Mouse (Mus musculus) midbrain, embryonic 12.5 days (tissue): Measurements from ENCODE around the gene Scn7a. TPM values are rescaled to one million over a fixed set of nuclear protein-coding genes. Genes with fewer than 3 reads are reported as not detected.
A peak's percentile ranks its signal among the peaks of the same experiment; 100 is the strongest.

Experiments used
- ATAC-seq: fragments of 200-750 bp; cut with Nextera tagmentation; 2 replicates; pipeline ENCODE4 v1.8.0; 2017; ENCODE audit warnings: low read depth, moderate TSS enrichment, moderate library complexity; ENCODE audit not compliant: low FRiP score
- H3K27ac ChIP-seq: fragments of 300-500 bp; sonication (generic); replicated peaks from 2 replicates; pipeline ENCODE4 v1.5.1; 2016; ENCODE audit warnings: mild to moderate bottlenecking
- H3K27me3 ChIP-seq: fragments of 300-500 bp; sonication (generic); 2 replicates; pipeline ENCODE4 v1.6.1; 2016; ENCODE audit warnings: mild to moderate bottlenecking
- H3K36me3 ChIP-seq: fragments of 300-500 bp; sonication (generic); 2 replicates; pipeline ENCODE4 v1.6.1; 2016
- H3K4me1 ChIP-seq: fragments of 300-500 bp; sonication (generic); 2 replicates; pipeline ENCODE4 v1.6.1; 2016
- H3K4me2 ChIP-seq: fragments of 300-500 bp; sonication (generic); replicated peaks from 2 replicates; pipeline ENCODE4 v1.6.1; 2016; ENCODE audit warnings: mild to moderate bottlenecking, moderate library complexity
- H3K4me3 ChIP-seq: fragments of 300-500 bp; sonication (generic); 2 replicates; pipeline ENCODE4 v1.5.1; 2016; ENCODE audit warnings: mild to moderate bottlenecking
- H3K9ac ChIP-seq: fragments of 300-500 bp; sonication (generic); replicated peaks from 2 replicates; pipeline ENCODE4 v1.6.1; 2016; ENCODE audit warnings: mild to moderate bottlenecking, moderate library complexity
- H3K9me3 ChIP-seq: fragments of 300-500 bp; sonication (generic); 2 replicates; pipeline ENCODE4 v1.6.1; 2016; ENCODE audit warnings: mild to moderate bottlenecking
- WGBS: fragments of 180-500 bp; shearing (Covaris S2); methylation state at CpG from one replicate; pipeline ENCODE4 v1.1.7; 2016; 5-methylcytosine and 5-hydroxymethylcytosine counted together
- polyA plus RNA-seq: library from polyadenylated mRNA; unstranded; fragments of >200 nt; fragmentation: Nextera tagmentation; extraction: Ambion mirVana; gene quantifications from 2 replicates; pipeline ENCODE4 v1.2.1, GENCODE M21; 2016

Scn7a gene
- 0.37 and 0.39 TPM in 2 replicates for polyA plus RNA-seq

DNA sequence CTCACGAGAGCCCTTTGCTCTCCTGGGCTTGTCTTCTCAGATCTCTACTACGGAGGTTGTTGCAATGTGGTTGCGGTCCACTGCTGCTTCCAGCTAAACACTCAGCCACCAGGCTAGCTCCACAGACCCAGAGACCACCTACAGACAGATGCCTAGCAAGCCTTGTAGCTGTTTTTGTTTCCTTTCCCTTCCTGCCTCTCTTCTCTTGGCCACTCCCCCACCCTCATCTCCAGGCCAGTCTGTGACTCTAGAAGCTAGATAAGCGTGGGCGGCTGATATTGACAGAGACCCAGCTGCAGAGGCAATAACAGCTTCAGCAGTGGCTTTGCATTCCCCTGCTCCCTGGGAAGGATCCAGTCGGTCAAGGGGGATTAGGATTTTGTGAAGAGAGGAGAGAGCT lies at the start of gene Scn7a:
Gene Scn7a, minus strand, starts transcription at position 150 of the 400 bp plus-strand sequence.
- H3K9ac ChIP-seq = no peak within 1 kb of the TSS
- no peak within 1 kb of the TSS for H3K4me3 ChIP-seq
- peak; percentile 52; the same call in 1 of the 2 replicates for ATAC-seq
- no peaks in the 10 kb centered on the region for H3K9me3 ChIP-seq
- H3K27me3 ChIP-seq = no peaks in the 10 kb centered on the region
- no peak within 1 kb of the TSS for H3K27ac ChIP-seq
- no peaks in the 10 kb centered on the region for H3K36me3 ChIP-seq
- no peaks in the 10 kb centered on the region for H3K4me1 ChIP-seq
- H3K4me2 ChIP-seq = no peak within 1 kb of the TSS
- WGBS = 35% methylated on average over 6 of the region's 6 CpGs

DNA sequence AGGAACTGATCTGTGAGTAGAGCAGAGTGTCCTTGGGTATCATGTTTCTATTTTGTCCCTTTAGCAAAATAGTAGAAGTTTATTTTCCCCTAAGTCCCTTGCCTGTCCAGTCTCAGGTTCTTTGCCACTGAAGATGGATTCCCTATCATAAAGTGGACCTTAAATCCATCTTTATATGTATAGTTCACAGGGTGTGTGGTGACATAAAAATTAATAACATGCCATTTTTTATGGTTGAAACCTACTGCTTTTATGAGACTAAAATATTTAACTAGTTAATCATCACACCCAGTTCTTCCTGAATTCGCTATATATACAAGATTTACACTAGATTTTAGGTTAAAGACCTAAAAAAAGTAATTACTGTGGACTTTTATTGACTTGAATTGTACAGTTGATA lies 43.0 kb upstream of the Scn7a start:
- no peak overlapping the region for H3K27ac ChIP-seq
- H3K4me1 ChIP-seq = no peaks in the 10 kb centered on the region
- no peaks in the 10 kb centered on the region for H3K36me3 ChIP-seq

DNA sequence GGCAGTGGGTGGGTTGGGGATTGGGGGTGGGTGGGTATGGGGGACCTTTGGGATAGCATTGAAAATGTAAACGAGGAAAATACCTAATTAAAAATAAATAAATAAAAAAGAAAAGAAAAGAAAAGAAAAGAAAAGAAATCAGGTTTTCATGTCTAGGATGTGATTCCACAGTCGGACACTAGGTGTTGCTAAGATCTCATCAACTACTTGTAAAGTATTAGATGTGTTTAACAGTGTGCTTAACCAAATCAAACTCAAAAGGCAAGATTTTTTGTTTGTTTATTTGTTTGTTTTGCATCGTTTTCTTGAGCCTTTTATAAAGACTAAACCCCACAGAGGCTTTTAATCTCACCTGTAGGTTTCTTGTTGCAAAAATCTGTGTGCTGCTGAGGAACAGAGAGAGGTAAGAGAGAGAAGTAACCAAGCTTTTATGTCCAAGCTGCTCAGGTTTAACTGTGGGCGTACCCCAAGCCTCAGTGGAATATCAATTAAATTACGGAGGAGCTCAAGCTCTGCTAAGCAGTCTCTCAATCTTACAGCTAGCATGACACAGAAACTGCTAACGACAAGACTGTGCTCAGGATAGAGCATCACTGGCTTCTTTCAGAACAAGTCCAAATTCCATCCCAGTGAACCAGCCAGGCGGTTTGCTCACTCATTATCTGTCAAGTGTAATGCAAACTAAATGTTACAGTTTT lies 35.3 kb upstream of the Scn7a start:
- 41% methylated on average over 7 of the region's 7 CpGs for WGBS
- Histone ChIP-seq H3K4me2 (no peak overlapping the region), H3K9me3 (no peaks in the 10 kb centered on the region), H3K27me3 (no peaks in the 10 kb centered on the region), H3K36me3 (no peaks in the 10 kb centered on the region), H3K4me3 (no peak overlapping the region), H3K4me1 (no peaks in the 10 kb centered on the region), H3K27ac (no peak overlapping the region), H3K9ac (no peak overlapping the region)
- ATAC-seq = peak; percentile 49; the same call in 1 of the 2 replicates

More for the DNA sequence above, 43.0 kb upstream of the Scn7a start:
- Histone ChIP-seq H3K27me3 (no peaks in the 10 kb centered on the region), H3K4me3 (no peak overlapping the region), H3K9ac (no peak overlapping the region), H3K9me3 (no peaks in the 10 kb centered on the region), H3K4me2 (no peak overlapping the region)
- 88% methylated on average over 1 of the region's 1 CpGs for WGBS
- no peak for ATAC-seq

DNA sequence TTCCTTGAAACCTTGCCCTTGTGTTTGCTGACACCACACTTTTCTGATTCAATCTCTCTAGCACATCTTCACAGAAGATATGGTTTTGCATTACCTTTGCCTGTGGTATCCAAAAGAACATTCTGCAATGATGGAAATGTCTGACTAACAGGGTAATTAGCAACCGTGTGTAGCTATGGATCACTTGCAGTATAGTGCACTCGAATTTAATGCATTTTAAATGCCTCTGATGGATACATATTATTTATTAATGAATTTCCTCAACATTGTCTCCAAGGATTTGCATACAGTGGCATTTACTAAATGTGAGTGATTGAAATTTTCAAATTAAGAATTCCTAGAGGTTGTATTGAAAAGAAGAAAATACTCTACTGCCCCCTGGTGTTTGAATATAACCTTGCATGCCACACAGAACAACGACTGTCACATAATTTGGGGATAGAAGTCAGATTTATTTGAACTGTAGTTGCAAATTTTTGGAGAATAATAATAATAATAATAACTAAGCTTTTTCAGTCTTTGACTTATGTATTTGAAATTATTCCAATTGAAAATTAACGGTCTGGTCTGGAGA lies 15.0 kb upstream of the Scn7a start:
- Histone ChIP-seq H3K9me3 (no peaks in the 10 kb centered on the region), H3K27me3 (no peaks in the 10 kb centered on the region), H3K9ac (no peak overlapping the region), H3K27ac (no peak overlapping the region), H3K4me2 (no peak overlapping the region), H3K36me3 (no peaks in the 10 kb centered on the region), H3K4me1 (no peaks in the 10 kb centered on the region), H3K4me3 (no peak overlapping the region)
- ATAC-seq = peak; percentile 72
- 47% methylated on average over 4 of the region's 4 CpGs for WGBS

DNA sequence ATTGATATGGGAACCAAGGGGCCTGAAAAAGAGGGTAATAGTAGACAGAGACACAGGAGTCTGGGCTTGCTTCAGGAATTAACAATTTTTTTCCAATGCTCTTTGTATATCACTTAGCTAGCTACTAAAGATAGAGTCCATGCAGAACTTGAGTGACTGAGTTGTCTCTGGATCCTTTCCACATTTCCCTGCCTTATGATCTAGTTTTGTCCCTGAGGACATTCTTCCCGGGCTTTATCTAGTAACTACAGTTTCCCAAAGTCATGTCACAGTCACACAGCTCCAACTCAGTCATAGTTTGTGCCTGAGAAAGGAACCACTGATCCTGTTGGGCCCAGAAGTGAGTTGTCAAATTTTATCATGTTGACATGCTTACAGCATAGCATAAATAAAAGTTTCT lies 12.8 kb upstream of the Scn7a start:
- H3K4me3 ChIP-seq = no peak overlapping the region
- H3K9me3 ChIP-seq = no peaks in the 10 kb centered on the region
- no peaks in the 10 kb centered on the region for H3K27me3 ChIP-seq
- no peak overlapping the region for H3K9ac ChIP-seq
- no peak overlapping the region for H3K27ac ChIP-seq
- no peak overlapping the region for H3K4me2 ChIP-seq
- H3K4me1 ChIP-seq = no peaks in the 10 kb centered on the region
- no peak for ATAC-seq
- WGBS = 83% methylated on average over 1 of the region's 1 CpGs
- H3K36me3 ChIP-seq = no peaks in the 10 kb centered on the region

DNA sequence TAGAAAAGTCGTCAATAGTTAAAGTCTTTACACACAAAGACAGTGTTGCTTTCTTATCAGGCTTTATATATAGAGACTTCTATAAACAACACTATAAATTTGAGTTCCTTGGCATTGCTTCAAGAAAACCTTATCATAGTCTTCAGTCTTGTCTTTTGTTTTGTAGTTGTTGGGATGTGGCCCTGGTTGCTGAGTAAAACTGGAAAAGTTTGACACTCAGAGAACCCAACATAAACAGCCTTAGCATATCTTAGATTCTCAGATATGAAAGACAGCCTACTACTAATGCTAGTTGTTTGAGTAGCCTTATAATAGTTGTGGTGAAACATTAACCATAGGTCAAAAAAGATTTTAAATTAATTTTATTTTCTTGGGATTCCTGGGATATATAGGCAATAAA lies 6.9 kb upstream of the Scn7a start:
- Histone ChIP-seq H3K4me2 (no peak overlapping the region), H3K4me1 (no peaks in the 10 kb centered on the region), H3K4me3 (no peak overlapping the region), H3K27me3 (no peaks in the 10 kb centered on the region), H3K27ac (no peak overlapping the region), H3K36me3 (no peaks in the 10 kb centered on the region), H3K9me3 (no peaks in the 10 kb centered on the region), H3K9ac (no peak overlapping the region)
- ATAC-seq = no peak
- 87% methylated on average over 1 of the region's 1 CpGs for WGBS

DNA sequence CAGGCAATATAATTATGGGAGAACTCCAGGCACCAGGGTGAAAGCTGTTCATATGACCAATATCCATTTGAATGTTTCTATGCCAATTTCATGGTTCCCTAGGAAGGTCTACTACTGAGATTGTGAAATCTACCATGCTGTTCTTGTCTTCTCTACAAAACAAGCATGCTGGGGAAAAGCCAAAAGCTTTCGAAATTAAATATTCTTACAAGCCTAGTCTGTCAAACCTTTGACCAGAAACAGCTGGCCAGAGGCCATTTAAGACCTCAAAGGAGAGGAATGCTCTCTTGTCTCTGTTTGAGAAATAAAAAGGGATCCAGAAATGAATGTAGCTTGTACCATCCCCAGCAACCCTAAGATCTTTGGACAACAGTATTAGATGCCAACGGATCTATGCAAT lies 3.8 kb downstream of the Scn7a start:
- H3K9me3 ChIP-seq = no peaks in the 10 kb centered on the region
- no peaks in the 10 kb centered on the region for H3K4me1 ChIP-seq
- no peak overlapping the region for H3K4me2 ChIP-seq
- no peaks in the 10 kb centered on the region for H3K27me3 ChIP-seq
- 86% methylated on average over 2 of the region's 2 CpGs for WGBS
- no peak overlapping the region for H3K4me3 ChIP-seq
- H3K27ac ChIP-seq = no peak overlapping the region
- no peak for ATAC-seq
- no peak overlapping the region for H3K9ac ChIP-seq
- no peaks in the 10 kb centered on the region for H3K36me3 ChIP-seq

DNA sequence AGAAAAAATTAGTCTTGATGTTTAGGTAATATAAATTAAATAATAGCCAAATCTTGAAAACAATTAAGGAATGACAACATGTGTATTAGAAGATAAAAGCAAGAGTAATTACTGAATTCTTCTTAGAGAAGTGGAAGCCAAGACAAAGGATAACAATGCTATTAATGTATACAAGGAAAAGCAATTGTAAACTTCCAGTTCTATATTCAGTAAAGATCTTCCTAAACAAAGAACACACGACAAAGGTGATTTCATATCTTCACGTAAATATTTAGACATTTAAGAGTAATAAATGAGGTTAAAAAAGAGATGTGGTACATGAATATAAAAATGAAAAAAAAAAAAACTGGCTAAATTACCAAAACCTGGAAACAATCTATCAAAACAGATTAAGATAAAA lies 16.7 kb downstream of the Scn7a start:
- Histone ChIP-seq H3K9me3 (no peaks in the 10 kb centered on the region), H3K4me1 (no peaks in the 10 kb centered on the region), H3K27ac (no peak overlapping the region), H3K36me3 (no peaks in the 10 kb centered on the region), H3K27me3 (no peaks in the 10 kb centered on the region), H3K4me2 (no peak overlapping the region), H3K4me3 (no peak overlapping the region), H3K9ac (no peak overlapping the region)
- 93% methylated on average over 2 of the region's 2 CpGs for WGBS
- no peak for ATAC-seq

DNA sequence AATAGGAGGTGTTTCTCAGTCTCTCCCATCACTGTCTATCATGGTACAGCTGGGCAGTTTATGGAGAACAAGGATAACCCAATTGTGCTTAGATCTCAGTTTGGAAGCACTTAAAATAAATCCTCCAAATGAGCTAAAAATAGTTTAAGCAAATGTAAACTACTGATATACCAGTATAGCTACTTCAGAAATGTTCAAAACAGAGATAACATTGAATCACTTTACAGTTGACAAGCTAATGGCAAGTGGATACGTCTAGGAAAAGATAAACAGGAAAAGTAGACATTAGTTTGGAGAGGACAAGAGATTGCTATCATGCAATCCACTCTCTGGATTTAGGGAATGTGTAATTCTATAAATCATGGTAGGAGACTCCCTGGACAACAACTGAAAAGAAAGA lies 19.5 kb downstream of the Scn7a start:
- Histone ChIP-seq H3K36me3 (no peaks in the 10 kb centered on the region), H3K9me3 (no peaks in the 10 kb centered on the region), H3K4me3 (no peak overlapping the region), H3K27me3 (no peaks in the 10 kb centered on the region), H3K27ac (no peak overlapping the region), H3K9ac (no peak overlapping the region), H3K4me1 (no peaks in the 10 kb centered on the region), H3K4me2 (no peak overlapping the region)
- 94% methylated on average over 1 of the region's 1 CpGs for WGBS
- ATAC-seq = no peak

DNA sequence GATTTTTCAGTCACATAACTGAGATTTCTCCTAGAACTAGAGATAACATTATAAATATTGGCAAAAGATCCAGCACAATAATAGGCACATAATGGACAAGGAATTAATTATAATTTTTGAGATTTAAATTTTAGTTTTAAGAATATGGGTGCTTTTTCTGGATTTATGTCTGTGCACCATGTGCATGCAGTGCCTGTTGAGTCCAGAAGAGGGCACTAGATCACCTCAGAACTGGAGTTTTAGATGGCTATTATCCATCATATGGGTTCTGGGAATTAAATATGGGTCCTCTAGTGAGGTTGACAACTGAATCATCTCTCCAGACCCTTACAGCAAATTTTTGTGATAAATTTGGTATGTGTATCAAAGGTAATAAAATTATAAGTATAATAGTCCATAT lies 21.8 kb downstream of the Scn7a start:
- H3K27ac ChIP-seq = no peak overlapping the region
- H3K4me2 ChIP-seq = no peak overlapping the region
- no peak overlapping the region for H3K4me3 ChIP-seq
- no peaks in the 10 kb centered on the region for H3K9me3 ChIP-seq
- no peak for ATAC-seq
- no peaks in the 10 kb centered on the region for H3K27me3 ChIP-seq
- no peak overlapping the region for H3K9ac ChIP-seq
- no peaks in the 10 kb centered on the region for H3K36me3 ChIP-seq
- no peaks in the 10 kb centered on the region for H3K4me1 ChIP-seq

DNA sequence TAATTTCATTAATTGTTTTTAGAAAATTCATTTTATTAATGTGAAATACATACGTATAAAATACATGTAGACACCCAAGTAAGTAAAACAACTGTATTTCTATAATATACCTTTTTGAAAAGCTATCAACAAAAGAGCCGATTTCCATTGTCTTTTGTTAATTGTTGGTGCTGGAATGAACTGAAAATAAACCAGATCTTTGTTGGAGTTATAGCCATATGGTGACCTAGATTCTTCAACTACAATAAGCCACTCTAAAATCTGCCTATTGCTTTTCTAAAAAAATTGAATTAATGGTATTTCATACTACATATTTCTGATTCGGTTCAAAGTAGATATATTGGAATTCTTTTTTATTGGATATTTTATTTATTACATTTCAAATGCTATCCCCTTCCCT lies 56.7 kb downstream of the Scn7a start:
- no peaks in the 10 kb centered on the region for H3K36me3 ChIP-seq
- H3K9ac ChIP-seq = no peak overlapping the region
- no peak overlapping the region for H3K4me2 ChIP-seq
- WGBS = 91% methylated on average over 3 of the region's 3 CpGs
- ATAC-seq = no peak
- H3K9me3 ChIP-seq = no peaks in the 10 kb centered on the region
- H3K27me3 ChIP-seq = no peaks in the 10 kb centered on the region
- H3K27ac ChIP-seq = no peak overlapping the region
- H3K4me3 ChIP-seq = no peak overlapping the region
- no peaks in the 10 kb centered on the region for H3K4me1 ChIP-seq

DNA sequence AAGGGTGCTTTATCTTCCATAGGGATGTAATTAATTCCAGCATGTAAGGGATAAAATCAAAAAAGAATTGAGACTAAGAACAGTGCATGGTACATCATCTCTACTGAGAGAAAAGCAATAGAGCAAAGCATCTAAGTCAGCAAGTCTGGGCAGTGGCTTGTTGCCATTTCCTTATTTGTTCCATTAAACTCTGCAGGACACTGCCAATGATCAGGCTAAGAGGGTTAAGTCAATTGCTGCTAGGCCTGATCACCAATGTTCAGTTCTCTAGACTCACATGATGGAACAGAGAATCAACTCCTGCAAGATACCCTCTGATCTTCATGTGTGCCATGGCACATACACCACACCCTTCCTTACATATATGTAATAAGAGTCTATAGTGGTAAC lies 57.1 kb downstream of the Scn7a start:
- Histone ChIP-seq H3K4me1 (no peaks in the 10 kb centered on the region), H3K36me3 (no peaks in the 10 kb centered on the region), H3K27me3 (no peaks in the 10 kb centered on the region), H3K27ac (no peak overlapping the region), H3K4me2 (no peak overlapping the region), H3K9ac (no peak overlapping the region), H3K9me3 (no peaks in the 10 kb centered on the region), H3K4me3 (no peak overlapping the region)
- no peak for ATAC-seq
